Mouse (Mus musculus): Measurements from ENCODE around the gene Atp1a3. TPM values are rescaled to one million over a fixed set of nuclear protein-coding genes. Genes with fewer than 3 reads are reported as not detected.

The Atp1a3 gene
- polyA plus RNA-seq, 1 experiment from 2014 or later: 284 TPM

GRCm38 (mm10) chr7:24993081-24993480, 12.7 kb downstream of the Atp1a3 start:
- Histone ChIP-seq H3K27ac (replicated peaks; ENCODE audit: low read depth, low read length) (no peak overlapping the region), H3K4me2 (ENCODE audit: low read length) (no peak overlapping the region), H3K36me3 (ENCODE audit: control insufficient read depth, insufficient read depth, low read length) (peaks cover 92% of the 10 kb centered on the region), H3K4me1 (ENCODE audit: control insufficient read depth, insufficient read depth, low read length) (no peaks in the 10 kb centered on the region), H3K9me3 (ENCODE audit: control insufficient read depth, low read length) (no peaks in the 10 kb centered on the region), H3K4me3 (replicated peaks; ENCODE audit: low read depth, low read length) (no peak overlapping the region), H3K27me3 (ENCODE audit: control insufficient read depth, insufficient read depth, low read length) (no peaks in the 10 kb centered on the region), H3K9ac (replicated peaks; ENCODE audit: low read length) (no peak overlapping the region)
- 77% methylated on average over 6 of the region's 6 CpGs for WGBS
- ATAC-seq (ENCODE audit: low FRiP score, low TSS enrichment) (no peak), DNase-seq (no peak)

- WGBS: 82% methylated on average over 8 of the region's 8 CpGs
- Histone ChIP-seq H3K27ac (replicated peaks; ENCODE audit: low read depth, low read length) (no peak overlapping the region), H3K4me2 (ENCODE audit: low read length) (no peak overlapping the region), H3K27me3 (ENCODE audit: control insufficient read depth, insufficient read depth, low read length) (no peaks in the 10 kb centered on the region), H3K36me3 (ENCODE audit: control insufficient read depth, insufficient read depth, low read length) (peaks cover 94% of the 10 kb centered on the region), H3K9ac (replicated peaks; ENCODE audit: low read length) (no peak overlapping the region), H3K4me3 (replicated peaks; ENCODE audit: low read depth, low read length) (no peak overlapping the region), H3K4me1 (ENCODE audit: control insufficient read depth, insufficient read depth, low read length) (no peaks in the 10 kb centered on the region), H3K9me3 (ENCODE audit: control insufficient read depth, low read length) (no peaks in the 10 kb centered on the region)
- ATAC-seq (ENCODE audit: low FRiP score, low TSS enrichment) (no peak), DNase-seq (no peak)
These were observed 15.3 kb downstream of the Atp1a3 start for GRCm38 (mm10) chr7:24990478-24990877.

GRCm38 (mm10) chr7:24987941-24988340, 17.8 kb downstream of the Atp1a3 start:
- no peaks in the 10 kb centered on the region for H3K4me1 ChIP-seq (ENCODE audit: control insufficient read depth, insufficient read depth, low read length)
- H3K27me3 ChIP-seq (ENCODE audit: control insufficient read depth, insufficient read depth, low read length): no peaks in the 10 kb centered on the region
- H3K4me2 ChIP-seq (ENCODE audit: low read length): no peak overlapping the region
- no peak overlapping the region for H3K9ac ChIP-seq (replicated peaks; ENCODE audit: low read length)
- DNase-seq: no peak
- no peak overlapping the region for H3K27ac ChIP-seq (replicated peaks; ENCODE audit: low read depth, low read length)
- no peaks in the 10 kb centered on the region for H3K9me3 ChIP-seq (ENCODE audit: control insufficient read depth, low read length)
- ATAC-seq (ENCODE audit: low FRiP score, low TSS enrichment): no peak
- peaks cover 94% of the 10 kb centered on the region for H3K36me3 ChIP-seq (ENCODE audit: control insufficient read depth, insufficient read depth, low read length)
- H3K4me3 ChIP-seq (replicated peaks; ENCODE audit: low read depth, low read length): no peak overlapping the region
- 88% methylated on average over 14 of the region's 14 CpGs for WGBS

- DNase-seq: peak; percentile 24
- no peak for ATAC-seq (ENCODE audit: low FRiP score, low TSS enrichment)
- 76% methylated on average over 5 of the region's 5 CpGs for WGBS
- H3K36me3 ChIP-seq (ENCODE audit: control insufficient read depth, insufficient read depth, low read length): peaks cover 89% of the 10 kb centered on the region
- no peak overlapping the region for H3K27ac ChIP-seq (replicated peaks; ENCODE audit: low read depth, low read length)
- H3K4me2 ChIP-seq (ENCODE audit: low read length): no peak overlapping the region
- H3K9ac ChIP-seq (replicated peaks; ENCODE audit: low read length): no peak overlapping the region
- no peaks in the 10 kb centered on the region for H3K4me1 ChIP-seq (ENCODE audit: control insufficient read depth, insufficient read depth, low read length)
- no peaks in the 10 kb centered on the region for H3K9me3 ChIP-seq (ENCODE audit: control insufficient read depth, low read length)
- no peak overlapping the region for H3K4me3 ChIP-seq (replicated peaks; ENCODE audit: low read depth, low read length)
- no peaks in the 10 kb centered on the region for H3K27me3 ChIP-seq (ENCODE audit: control insufficient read depth, insufficient read depth, low read length)
These were observed 20.0 kb downstream of the Atp1a3 start for GRCm38 (mm10) chr7:24985799-24986198.

GRCm38 (mm10) chr7:24984307-24984706, 21.5 kb downstream of the Atp1a3 start:
- no peak for DNase-seq
- WGBS: 96% methylated on average over 2 of the region's 2 CpGs
- no peak overlapping the region for H3K9ac ChIP-seq (replicated peaks; ENCODE audit: low read length)

GRCm38 (mm10) chr7:24983396-24983795, 22.4 kb downstream of the Atp1a3 start:
- Histone ChIP-seq H3K27ac (replicated peaks; ENCODE audit: low read depth, low read length) (no peak overlapping the region), H3K4me2 (ENCODE audit: low read length) (no peak overlapping the region), H3K27me3 (ENCODE audit: control insufficient read depth, insufficient read depth, low read length) (no peaks in the 10 kb centered on the region), H3K9me3 (ENCODE audit: control insufficient read depth, low read length) (no peaks in the 10 kb centered on the region), H3K4me3 (replicated peaks; ENCODE audit: low read depth, low read length) (no peak overlapping the region), H3K36me3 (ENCODE audit: control insufficient read depth, insufficient read depth, low read length) (peaks cover 89% of the 10 kb centered on the region), H3K9ac (replicated peaks; ENCODE audit: low read length) (no peak overlapping the region), H3K4me1 (ENCODE audit: control insufficient read depth, insufficient read depth, low read length) (no peaks in the 10 kb centered on the region)
- ATAC-seq (ENCODE audit: low FRiP score, low TSS enrichment) (no peak), DNase-seq (no peak)
- 86% methylated on average over 5 of the region's 5 CpGs for WGBS

More at GRCm38 (mm10) chr7:24984307-24984706, 21.5 kb downstream of the Atp1a3 start:
- Histone ChIP-seq H3K27ac (replicated peaks; ENCODE audit: low read depth, low read length) (no peak overlapping the region), H3K27me3 (ENCODE audit: control insufficient read depth, insufficient read depth, low read length) (no peaks in the 10 kb centered on the region), H3K4me2 (ENCODE audit: low read length) (no peak overlapping the region), H3K36me3 (ENCODE audit: control insufficient read depth, insufficient read depth, low read length) (peaks cover 89% of the 10 kb centered on the region), H3K9me3 (ENCODE audit: control insufficient read depth, low read length) (no peaks in the 10 kb centered on the region), H3K4me1 (ENCODE audit: control insufficient read depth, insufficient read depth, low read length) (no peaks in the 10 kb centered on the region), H3K4me3 (replicated peaks; ENCODE audit: low read depth, low read length) (no peak overlapping the region)
- ATAC-seq (ENCODE audit: low FRiP score, low TSS enrichment): no peak

GRCm38 (mm10) chr7:24980439-24980838, 25.3 kb downstream of the Atp1a3 start:
- no peak overlapping the region for H3K27ac ChIP-seq (replicated peaks; ENCODE audit: low read depth, low read length)
- no peak for DNase-seq
- no peaks in the 10 kb centered on the region for H3K27me3 ChIP-seq (ENCODE audit: control insufficient read depth, insufficient read depth, low read length)
- H3K4me2 ChIP-seq (ENCODE audit: low read length): no peak overlapping the region
- no peaks in the 10 kb centered on the region for H3K4me1 ChIP-seq (ENCODE audit: control insufficient read depth, insufficient read depth, low read length)
- H3K36me3 ChIP-seq (ENCODE audit: control insufficient read depth, insufficient read depth, low read length): peaks cover 72% of the 10 kb centered on the region
- WGBS: 76% methylated on average over 7 of the region's 7 CpGs
- no peaks in the 10 kb centered on the region for H3K9me3 ChIP-seq (ENCODE audit: control insufficient read depth, low read length)
- no peak for ATAC-seq (ENCODE audit: low FRiP score, low TSS enrichment)
- H3K9ac ChIP-seq (replicated peaks; ENCODE audit: low read length): no peak overlapping the region
- no peak overlapping the region for H3K4me3 ChIP-seq (replicated peaks; ENCODE audit: low read depth, low read length)

GRCm38 (mm10) chr7:24978781-24979180, 27.0 kb downstream of the Atp1a3 start:
- DNase-seq (no peak), ATAC-seq (ENCODE audit: low FRiP score, low TSS enrichment) (no peak)
- H3K4me1 ChIP-seq (ENCODE audit: control insufficient read depth, insufficient read depth, low read length): no peaks in the 10 kb centered on the region
- H3K4me3 ChIP-seq (replicated peaks; ENCODE audit: low read depth, low read length): no peak overlapping the region
- WGBS: 83% methylated on average over 7 of the region's 7 CpGs
- H3K9me3 ChIP-seq (ENCODE audit: control insufficient read depth, low read length): no peaks in the 10 kb centered on the region
- H3K27ac ChIP-seq (replicated peaks; ENCODE audit: low read depth, low read length): no peak overlapping the region
- H3K27me3 ChIP-seq (ENCODE audit: control insufficient read depth, insufficient read depth, low read length): no peaks in the 10 kb centered on the region
- peaks cover 58% of the 10 kb centered on the region for H3K36me3 ChIP-seq (ENCODE audit: control insufficient read depth, insufficient read depth, low read length)
- H3K4me2 ChIP-seq (ENCODE audit: low read length): no peak overlapping the region
- no peak overlapping the region for H3K9ac ChIP-seq (replicated peaks; ENCODE audit: low read length)

- no peak overlapping the region for H3K4me2 ChIP-seq (ENCODE audit: low read length)
- WGBS: 28% methylated on average over 9 of the region's 9 CpGs
- H3K27ac ChIP-seq (replicated peaks; ENCODE audit: low read depth, low read length): no peak overlapping the region
- peaks cover 29% of the 10 kb centered on the region for H3K36me3 ChIP-seq (ENCODE audit: control insufficient read depth, insufficient read depth, low read length)
- no peaks in the 10 kb centered on the region for H3K27me3 ChIP-seq (ENCODE audit: control insufficient read depth, insufficient read depth, low read length)
- no peaks in the 10 kb centered on the region for H3K4me1 ChIP-seq (ENCODE audit: control insufficient read depth, insufficient read depth, low read length)
- H3K9me3 ChIP-seq (ENCODE audit: control insufficient read depth, low read length): no peaks in the 10 kb centered on the region
- no peak overlapping the region for H3K9ac ChIP-seq (replicated peaks; ENCODE audit: low read length)
- DNase-seq (peak; percentile 82), ATAC-seq (ENCODE audit: low FRiP score, low TSS enrichment) (no peak)
- H3K4me3 ChIP-seq (replicated peaks; ENCODE audit: low read depth, low read length): no peak overlapping the region
These were observed 30.7 kb downstream of the Atp1a3 start for GRCm38 (mm10) chr7:24974893-24975595.

Data from midbrain, embryonic 14.5 days (tissue).